Mouse (Mus musculus) CH12F3 (cell line): ENCODE data around the gene Cacna1s.

Experiments
- in situ Hi-C: fragments of 300-500 bp; cut with MboI; formaldehyde crosslinking; loops from 2 replicates; pipeline ENCODE4 v1.14.3; 2020; ENCODE audit warnings: low sequenced_read_pairs

Cacna1s gene

DNA sequence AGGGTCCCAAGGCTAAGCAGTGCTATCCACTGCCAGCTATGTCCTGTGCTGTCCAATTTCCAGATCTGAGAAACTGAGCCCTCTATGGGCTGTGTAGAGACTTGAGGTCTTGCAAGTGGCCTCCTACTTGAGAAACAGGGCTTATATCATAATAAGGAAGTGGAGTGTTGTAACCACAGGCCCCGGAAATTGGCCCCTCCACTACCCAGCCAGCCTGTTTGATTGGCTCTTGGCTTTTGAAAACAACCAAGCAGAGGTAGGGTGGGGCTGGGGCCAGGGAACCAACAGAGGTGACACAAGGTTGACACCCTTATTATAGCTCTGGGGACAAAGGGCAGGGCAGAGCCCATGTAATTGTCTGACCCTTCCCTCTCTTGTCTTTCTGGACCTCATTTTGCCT, 82.5 kb downstream of the Cacna1s start:
- in situ Hi-C loops, result no loop called here

DNA sequence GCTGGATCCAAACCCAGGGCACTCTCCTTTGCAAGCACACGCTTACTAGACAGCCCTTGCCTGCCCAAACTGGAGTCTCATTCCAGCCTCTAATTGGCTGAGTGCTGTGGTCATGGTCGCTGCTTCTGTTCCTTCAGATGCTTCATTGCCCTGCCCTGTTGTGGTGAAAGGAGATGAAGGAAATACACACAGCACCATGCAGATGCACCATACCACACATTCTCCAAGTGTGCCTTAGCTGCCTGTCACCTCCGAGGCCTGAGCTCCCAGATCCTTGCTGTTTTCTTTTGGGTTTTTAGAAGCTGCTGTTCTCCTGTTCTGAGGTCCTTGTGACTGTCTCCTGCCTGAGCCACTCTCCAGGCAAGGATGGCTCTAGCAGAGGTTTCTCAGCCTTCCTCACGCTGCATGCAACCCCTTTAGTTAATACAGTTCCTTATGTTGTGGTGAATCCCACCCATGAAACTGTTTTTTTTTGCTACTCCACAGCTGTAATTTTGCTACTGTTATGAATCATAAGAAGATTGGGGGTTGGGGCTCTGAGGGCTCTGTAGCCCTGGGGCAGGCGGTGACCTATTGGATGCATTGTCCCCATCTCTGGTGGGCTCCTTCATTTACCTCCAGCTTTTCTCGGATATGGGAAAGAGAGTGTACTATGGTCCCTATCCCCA, 83.4 kb downstream of the Cacna1s start:
- in situ Hi-C loops, result no loop called here

DNA sequence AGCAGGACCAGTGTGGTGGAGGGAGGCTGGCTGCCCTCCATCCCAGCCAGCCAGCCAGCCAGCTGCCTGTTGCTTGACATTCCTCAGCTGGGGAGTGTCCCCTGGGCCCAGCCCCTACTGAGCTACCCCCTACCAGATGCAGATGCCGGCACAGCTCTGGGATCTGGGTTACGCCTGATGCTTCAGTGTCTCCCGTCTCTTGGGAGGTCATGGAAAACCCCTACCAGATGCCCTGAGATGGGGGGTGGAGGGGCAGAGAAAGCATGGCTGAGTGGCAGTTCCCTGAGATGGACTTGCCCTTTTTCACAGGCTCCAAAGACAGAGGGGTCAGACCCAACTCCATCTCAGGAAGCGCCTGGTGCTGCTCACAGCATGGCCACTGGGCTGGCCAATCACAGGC, 84.0 kb downstream of the Cacna1s start:
- in situ Hi-C loops, result no loop called here

DNA sequence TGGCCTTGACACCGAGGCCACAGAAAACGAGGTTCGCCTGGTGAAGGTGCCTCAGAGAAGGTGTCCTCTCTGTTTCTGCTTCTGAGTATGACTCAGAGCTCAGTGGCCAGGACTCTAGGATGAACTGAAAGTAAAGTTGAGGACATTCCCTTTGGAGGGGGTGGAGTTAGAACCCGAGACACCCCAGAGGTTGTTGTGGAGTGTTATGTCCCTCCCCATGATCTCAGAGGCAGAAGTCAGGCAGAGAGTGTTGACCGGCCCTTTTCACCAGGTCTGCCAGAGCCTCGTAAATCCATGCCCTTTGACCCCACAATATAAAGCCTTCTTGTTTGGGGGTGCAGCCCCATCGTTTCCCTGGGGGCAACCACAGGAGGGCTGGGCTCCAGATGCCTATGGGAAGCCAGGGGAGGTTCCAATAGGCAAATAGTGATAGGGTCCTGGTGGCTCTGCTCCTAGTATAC, 84.6 kb downstream of the Cacna1s start:
- in situ Hi-C loops, result no loop called here

DNA sequence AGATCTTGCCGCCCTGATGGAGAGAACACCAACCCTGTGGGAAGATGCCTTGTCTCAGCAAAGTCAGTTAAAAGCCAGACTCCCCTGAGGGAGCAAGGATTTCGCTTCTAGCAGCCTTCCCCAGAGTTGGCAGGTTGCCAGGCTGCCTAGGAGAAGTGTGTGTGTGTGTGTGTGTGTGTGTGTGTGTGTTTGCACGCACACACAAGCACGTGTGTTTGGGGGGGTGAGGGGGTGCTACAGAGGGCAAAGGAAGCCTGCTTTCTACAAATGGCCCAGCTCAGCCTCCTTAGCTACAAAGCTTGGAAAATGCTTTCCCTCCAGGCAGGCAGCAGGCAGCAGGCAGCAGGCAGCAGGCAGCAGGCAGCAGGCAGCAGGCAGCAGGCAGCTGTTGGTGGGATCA, 85.0 kb downstream of the Cacna1s start:
- in situ Hi-C loops, result no loop called here

DNA sequence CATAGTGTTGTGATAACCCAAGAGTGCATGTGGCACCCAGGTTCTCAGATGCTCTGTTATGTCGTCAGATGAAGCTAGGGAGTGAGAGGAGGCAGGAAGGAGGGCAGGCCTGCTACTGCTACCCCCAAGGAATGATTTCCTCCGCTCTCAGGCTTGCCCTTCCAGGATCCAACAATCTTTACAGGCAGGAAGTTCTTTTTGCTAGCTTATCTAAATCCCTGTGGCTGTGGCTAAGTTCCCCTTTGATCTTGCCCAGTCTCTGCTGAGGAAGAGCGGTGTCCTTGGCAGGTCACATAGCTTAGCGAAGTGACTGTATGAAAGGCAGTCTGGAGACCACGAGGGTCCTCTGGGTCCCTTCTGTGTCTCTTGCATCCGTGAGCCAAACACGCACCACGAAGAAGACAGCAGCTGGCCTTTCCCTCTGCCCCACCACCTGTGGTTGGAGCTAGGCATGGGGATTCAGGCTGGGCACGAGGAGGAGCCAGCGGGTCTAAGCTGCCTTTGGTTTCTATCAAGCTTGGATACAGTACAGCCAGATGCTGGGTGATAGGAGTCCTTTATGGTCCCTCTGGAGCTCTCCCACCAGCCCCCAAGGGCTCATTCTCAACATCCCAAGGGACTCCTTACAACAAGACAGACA, 85.8 kb downstream of the Cacna1s start:
- in situ Hi-C loops, result no loop called here

DNA sequence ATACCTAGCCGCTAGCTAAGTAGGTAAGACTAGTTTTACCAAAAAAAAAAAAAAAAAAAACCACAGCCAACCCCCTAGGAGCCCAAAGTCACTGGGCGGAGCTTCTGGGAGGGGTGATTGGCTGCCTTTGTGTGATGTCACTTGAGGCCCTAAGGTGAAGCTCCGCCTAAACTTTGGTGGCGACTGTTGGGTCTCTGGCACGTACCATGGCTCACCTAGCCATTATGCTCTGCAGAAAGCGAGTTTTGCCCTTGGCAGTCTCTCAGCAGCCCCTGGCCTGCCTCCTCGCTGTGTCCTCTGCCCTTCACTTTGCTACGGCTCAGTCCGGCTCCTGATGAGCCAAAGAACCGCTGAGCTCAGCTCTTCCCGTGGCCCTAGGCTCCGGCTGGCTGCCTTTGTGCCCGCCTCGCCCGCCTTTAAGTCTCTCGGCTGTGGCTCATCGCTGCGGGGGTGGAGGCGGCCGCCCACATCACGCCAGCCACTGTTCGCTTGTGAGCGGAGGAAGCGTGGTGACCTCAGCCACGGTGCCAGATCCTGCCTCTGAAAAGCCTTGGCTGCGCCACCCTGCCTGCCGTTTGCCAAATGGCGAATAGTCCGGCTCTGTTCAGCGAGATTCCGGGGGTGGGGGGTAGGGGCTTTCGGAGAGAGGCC, 87.6 kb downstream of the Cacna1s start:
- in situ Hi-C loops, result no loop called here

DNA sequence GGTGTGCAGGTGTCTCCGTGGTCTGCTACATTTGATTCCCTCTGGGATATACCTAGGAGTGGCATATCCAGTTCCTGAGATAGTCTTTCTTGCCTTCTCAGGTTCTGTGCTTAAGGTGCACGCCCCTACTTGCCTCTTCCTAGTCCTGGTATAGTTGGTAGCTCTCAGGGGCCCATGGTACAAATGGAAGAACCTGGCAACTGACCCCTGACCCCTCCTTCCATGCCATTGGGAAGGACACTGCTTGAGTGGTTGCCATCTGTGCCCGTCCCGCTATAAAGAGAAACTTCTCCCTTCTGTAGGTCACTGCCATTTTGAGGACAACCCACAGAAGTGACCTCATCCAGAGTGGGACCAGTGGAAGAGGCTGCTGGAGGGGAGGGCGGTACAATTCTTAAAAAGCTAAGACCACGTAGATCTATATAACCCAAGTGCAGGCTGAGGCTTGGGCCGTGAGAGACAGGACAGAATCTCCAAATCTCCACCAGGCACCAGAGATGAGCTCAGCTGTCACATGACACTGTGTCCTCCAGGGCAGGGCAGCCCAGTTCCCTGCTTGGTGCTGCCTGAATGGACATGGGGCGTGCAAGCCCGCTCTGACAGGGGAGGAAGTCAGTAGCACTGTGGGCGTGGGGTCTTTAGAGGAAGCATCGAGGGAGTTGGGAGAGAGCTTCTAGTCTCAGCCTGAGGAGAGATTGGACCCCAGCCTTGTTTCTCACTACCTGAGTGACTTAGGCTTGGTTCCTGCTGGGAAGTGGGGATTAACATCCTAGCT, 88.8 kb downstream of the Cacna1s start:
- in situ Hi-C loops, result no loop called here

DNA sequence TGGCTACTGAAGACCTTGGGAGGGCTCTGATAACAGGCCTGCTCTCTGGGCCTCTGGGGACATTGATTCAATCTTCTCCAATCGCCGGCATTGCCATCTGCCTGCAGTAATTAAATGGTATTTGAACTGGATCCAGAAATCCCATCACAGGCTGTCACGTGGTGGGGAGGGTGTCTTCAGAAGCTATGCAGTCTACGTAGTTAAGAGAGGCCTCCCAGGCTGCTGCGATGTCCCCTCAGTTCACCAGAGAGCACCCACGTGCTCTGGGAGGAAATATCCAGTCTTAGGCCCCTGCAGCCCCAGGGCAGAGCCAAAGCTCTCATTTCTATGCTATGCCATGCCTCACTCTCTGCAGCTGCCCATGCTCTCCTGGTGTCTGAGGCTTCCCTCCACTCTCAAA, 89.8 kb downstream of the Cacna1s start:
- in situ Hi-C loops, result no loop called here

DNA sequence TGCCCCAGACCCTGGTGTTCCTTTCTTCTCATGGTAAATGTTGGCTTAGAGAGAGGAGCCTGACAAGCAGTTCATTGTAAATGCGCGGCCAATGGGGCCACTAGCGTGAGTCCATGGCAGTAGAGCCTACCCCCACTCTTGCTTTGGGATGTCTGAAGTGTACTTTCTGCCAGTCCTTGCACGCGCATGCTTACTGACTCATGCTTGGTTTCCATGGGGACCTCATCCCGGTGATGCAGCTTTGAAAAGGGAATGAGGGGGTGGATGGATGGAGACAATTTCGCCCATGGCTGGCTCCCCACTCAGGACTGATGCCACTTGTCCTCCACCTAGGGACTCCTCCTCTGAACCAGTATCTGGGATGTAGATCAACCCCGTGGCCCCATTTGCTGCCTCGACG, 91.0 kb downstream of the Cacna1s start:
- in situ Hi-C loops, result no loop called here

DNA sequence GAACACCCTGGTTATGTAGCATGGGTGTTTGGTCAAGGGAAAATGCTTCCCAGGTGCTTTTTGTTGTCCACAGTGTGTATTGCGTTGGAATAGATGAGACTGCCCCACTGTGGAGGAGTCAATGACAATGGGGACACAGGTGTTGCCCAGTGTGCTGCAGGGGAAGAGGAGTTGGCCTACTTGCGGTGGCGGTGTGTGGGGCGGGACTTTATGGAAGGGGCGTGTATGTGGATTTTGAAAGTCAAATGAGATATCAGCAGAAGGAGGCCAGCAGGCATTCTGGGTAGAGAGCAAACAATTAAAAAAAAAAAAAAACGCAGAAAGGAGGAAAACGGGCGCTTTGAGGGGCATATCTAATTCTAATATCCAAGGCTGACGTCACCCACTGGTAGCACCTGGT, 97.2 kb downstream of the Cacna1s start:
- in situ Hi-C loops, result no loop called here

DNA sequence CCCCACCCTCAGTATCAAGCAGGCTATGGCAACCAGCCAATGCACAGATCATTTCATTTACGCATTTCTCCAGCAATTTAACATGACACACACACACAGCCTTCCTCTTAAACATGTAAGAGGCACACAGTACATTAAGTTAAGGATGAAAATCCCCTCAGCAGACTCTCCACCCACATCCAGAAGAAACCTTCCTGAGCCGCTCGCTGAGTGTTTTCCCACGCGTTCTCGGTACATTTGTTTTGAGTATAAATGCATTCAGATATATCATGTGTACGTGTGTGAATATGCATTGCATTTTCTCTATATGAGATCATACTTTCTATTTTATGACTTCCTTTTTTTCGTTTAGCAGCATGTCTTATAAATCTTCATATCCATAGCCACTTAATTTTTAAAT, 98.8 kb downstream of the Cacna1s start:
- in situ Hi-C loops, result no loop called here

DNA sequence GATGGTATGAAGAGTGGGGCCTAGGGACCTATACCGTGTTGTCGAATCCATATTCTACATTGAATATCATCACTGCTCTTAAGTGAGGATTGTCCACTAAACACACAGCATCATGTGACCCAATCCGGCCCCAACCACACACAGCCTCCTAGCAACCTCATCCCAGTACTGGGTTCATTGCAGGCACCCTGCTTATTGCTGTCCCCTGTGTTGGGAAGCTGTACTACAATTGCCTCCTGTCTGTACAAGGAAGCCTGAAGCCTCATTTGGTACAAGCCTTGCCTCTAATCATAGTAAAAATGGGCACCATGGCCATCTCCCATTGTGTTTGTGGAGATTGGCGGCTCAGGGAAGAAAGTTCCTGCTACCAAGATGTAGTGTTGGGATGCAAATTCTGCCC, 103.8 kb downstream of the Cacna1s start:
- in situ Hi-C loops, result no loop called here

DNA sequence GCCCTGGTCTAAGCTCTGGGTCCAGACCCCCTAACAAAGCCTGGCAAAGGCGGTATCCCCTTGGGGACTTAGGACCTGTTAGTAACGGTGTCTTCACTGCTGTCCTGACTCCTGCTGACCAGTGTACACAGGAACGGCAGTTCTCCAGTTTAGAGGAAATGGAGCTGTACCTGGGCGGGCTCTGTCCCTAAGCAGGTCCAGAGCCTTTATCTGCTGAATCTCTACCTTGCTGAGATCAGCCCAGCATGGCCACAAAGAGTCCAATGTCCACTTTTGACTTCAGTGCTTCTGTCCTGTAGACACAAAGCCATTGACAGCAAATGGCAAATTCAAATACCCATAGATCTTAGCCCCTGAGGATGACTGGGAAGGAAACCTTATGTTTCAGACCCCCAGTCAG, 104.4 kb downstream of the Cacna1s start:
- in situ Hi-C loops, result no loop called here

DNA sequence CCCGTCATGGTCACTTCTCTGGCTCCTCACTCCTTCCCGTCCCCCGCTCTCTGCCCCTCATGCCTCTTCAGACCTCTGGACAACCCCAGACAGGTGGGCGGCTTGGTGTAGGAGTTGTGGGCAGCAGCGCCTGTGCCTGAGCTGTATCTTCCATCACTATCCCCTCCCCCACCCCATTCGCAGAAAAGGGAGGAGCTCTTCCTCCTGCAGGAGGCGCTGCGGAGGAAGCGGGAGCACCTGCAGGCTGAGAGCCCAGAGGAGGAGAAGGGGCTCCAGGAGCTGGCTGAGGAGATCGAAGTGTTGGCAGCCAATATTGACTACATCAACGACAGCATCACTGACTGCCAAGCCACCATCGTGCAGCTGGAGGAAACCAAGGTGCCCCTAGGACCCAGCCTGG, 107.3 kb downstream of the Cacna1s start:
- in situ Hi-C loops, result no loop called here

DNA sequence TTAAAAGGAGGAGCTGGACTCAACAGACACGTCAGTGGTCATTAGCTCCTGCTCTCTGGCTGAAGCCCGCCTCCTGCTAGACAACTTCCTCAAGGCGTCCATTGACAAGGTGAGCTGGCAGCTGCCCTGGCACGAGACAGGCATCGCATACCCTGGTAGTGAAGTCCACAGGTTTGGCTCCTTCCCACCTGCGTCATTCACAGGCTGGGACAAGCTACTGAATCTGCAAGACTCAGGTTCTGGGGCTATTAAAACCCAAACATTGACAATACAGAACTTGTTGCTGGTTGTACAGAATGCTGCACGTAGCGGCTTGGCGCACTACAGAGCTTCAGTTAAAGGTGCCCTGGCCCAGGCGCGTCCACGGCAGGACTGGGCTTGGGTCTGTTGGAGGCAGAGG, 107.7 kb downstream of the Cacna1s start:
- in situ Hi-C loops, result no loop called here

DNA sequence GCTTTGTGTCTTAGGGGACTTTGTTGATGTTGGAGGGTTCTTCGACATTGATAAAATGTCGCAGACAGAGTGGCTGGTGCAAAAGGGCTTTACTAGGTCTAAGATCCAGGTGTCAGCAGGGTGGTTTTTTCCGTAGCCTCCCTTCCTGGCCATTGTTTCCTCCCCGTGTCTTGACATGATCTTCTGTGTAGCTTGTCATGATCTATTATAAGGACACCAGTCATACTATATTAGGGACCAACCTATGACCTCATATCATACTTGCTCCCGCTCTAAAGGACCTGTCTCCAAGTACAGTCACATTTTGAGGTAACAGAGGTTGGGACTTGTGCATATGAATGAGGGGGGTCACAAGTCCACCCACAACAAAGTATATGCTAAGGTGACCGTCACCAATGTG, 108.4 kb downstream of the Cacna1s start:
- in situ Hi-C loops, result no loop called here

DNA sequence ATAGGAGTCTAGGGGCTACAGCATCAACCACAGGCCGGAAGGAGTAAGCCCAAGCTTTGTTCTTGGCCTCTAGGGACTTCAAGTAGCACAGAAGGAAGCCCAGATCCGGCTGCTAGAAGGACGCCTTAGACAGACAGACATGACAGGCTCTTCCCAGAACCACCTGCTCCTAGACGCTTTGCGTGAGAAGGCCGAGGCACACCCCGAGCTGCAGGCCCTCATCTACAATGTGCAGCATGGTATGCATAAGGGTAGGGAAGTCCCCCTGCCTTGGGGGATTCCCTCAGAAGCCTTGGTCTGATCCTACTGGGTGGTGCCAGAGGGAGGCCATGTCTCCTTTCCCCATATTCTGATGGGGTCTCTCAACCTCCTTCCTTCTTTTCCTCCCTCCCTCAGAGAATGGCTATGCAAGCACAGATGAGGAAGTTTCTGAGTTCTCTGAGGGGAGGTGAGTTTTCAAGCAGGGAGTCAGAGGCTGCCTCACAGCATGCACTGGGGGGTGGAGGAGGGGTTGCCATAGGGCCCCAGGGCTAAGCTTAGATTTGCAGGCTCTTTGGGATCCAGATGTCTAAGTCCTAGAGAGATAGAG, 108.9 kb downstream of the Cacna1s start:
- in situ Hi-C loops, result no loop called here

DNA sequence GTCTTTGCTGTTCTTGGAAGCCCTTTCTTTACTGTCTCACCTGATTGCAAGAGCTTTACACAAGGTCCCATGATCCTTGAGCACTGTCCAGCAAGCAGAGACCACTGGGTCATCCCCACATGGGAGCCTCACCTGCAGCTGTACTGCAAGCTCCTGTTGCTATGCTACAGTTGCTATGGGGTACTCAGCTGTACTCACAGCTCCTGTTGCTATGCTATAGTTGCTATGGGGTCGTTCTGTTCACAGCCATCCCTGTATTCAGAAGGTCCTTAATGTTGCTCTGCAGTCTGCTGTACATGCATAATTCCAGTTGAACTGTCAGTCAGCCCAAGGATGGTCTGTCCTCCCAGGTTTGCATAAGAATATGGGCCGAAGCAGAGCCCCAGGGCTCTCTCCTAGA, 112.9 kb downstream of the Cacna1s start:
- in situ Hi-C loops, result no loop called here

DNA sequence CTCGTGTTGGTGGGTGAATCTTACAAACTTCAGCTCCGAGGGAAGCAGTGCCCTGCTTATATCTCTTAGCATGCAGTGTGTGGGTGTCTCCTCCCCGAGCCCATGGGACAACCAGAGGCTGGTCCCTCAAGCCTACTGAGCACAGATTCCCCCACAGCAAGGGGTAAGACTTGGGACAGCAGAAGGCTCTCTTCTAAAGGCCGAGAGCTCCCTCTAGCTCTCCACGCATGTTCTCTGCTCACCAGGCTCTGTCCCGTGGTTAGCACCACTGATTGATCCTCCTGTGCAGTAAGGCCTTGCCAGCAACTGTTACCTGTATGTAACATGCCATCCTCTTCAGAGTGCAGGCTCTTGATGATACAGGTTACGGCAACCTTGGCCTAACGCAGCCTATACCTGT, 115.1 kb downstream of the Cacna1s start:
- in situ Hi-C loops, result no loop called here
